Mouse (Mus musculus): ENCODE data around the gene Slc15a3.

GRCm38 (mm10) chr19:10794916-10795315 is 44.6 kb upstream of the Slc15a3 start:
- TF ChIP-seq CTCF (conservative IDR thresholded peaks at IDR 0.05; ENCODE audit: low read length) (no peak), NANOG (IDR thresholded peaks at IDR 0.05; ENCODE audit: borderline replicate concordance, low read length) (no peak)
